Mouse (Mus musculus): Measurements from ENCODE around the gene Car5a. TPM values are rescaled to one million over a fixed set of nuclear protein-coding genes. Genes with fewer than 3 reads are reported as not detected.

Car5a gene
- not detected for polyA plus RNA-seq (2017; shearing (Covaris generic))

GRCm38 (mm10) chr8:121944831-121945230 is at the start of gene Car5a:
Car5a (minus strand) TSS chr8:121944904.

GRCm38 (mm10) chr8:121949222-121949800 is 4.6 kb upstream of the Car5a start, which contains the start of gene Banp:
Banp (plus strand) TSS chr8:121949750.

GRCm38 (mm10) chr8:121907587-121908248 is 37.0 kb downstream of the Car5a start, which contains the start of gene Slc7a5:
Slc7a5 (minus strand) TSS chr8:121907694.

Other genes with a start within 250 kb of the Car5a start
- gene Jph3, start 215.3 kb downstream of the Car5a start, polyA plus RNA-seq (2017; shearing (Covaris generic)) = 0.16 TPM
- gene Klhdc4, start 115.3 kb downstream of the Car5a start, polyA plus RNA-seq (2017; shearing (Covaris generic)) = 44.0 TPM
- gene Slc7a5, start 37.2 kb downstream of the Car5a start, polyA plus RNA-seq (2017; shearing (Covaris generic)) = 3.0 TPM
- 51.6 TPM for gene Banp, start 4.8 kb upstream of the Car5a start, polyA plus RNA-seq (2017; shearing (Covaris generic))